ENCODE assay signal across 14 mouse cellular contexts in the genomic region with DNA sequence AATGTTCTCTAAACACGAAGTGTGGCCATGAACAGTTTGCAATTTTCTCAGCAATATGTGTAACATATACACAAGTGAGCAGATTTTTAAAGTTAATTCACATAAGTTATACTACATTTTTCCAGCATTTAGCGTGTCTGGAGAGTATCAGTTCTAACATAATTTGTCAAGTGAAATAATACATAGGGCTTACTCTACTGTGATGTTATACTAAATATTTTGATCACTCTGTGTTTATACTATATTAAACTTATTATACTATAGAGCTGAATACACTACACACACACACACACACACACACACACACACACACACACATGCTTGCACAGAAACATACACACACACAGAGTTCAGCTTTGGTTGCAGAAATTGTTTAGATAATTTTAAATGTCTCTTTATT.
"Had no signal": no experiment of that assay in that cellular context is flagged by ENCODE, and none has a peak within 500 bp of the region (broad histone marks: within the 10 kb centered on the region; RNA-seq: fewer than 3 reads in every experiment).

No protein-coding gene starts in this region.

- H3K4me3 ChIP-seq: liver, embryonic 12.5 days; megakaryocyte, embryonic 14.5 days; midbrain, embryonic 13.5 days; midbrain, embryonic 15.5 days; neural tube, embryonic 12.5 days had no signal

- H3K27ac ChIP-seq: liver, embryonic 12.5 days; liver, embryonic 14.5 days; midbrain, embryonic 13.5 days; midbrain, embryonic 15.5 days; neural tube, embryonic 12.5 days had no signal

- H3K27me3 ChIP-seq: liver, embryonic 12.5 days; megakaryocyte, embryonic 14.5 days; midbrain, embryonic 13.5 days; midbrain, embryonic 15.5 days; neural tube, embryonic 12.5 days had no signal

- H3K9ac ChIP-seq: liver, embryonic 12.5 days; liver, embryonic 14.5 days; midbrain, embryonic 13.5 days; midbrain, embryonic 15.5 days; neural tube, embryonic 12.5 days had no signal

- H3K9me3 ChIP-seq: liver, embryonic 12.5 days; megakaryocyte, embryonic 14.5 days; midbrain, embryonic 13.5 days; midbrain, embryonic 15.5 days; neural tube, embryonic 12.5 days had no signal

- H3K4me2 ChIP-seq: liver, embryonic 12.5 days; midbrain, embryonic 11.5 days; midbrain, embryonic 13.5 days; midbrain, embryonic 15.5 days; neural tube, embryonic 12.5 days had no signal

- ATAC-seq: liver, embryonic 12.5 days; midbrain, embryonic 13.5 days; midbrain, embryonic 15.5 days had no signal

- H3K36me3 ChIP-seq: liver, embryonic 12.5 days; midbrain, embryonic 13.5 days; midbrain, embryonic 15.5 days; neural tube, embryonic 12.5 days had no signal

- H3K4me1 ChIP-seq: liver, embryonic 12.5 days; megakaryocyte, embryonic 14.5 days; midbrain, embryonic 13.5 days; midbrain, embryonic 15.5 days; neural tube, embryonic 12.5 days had no signal

- DNase-seq: lung, adult 18-20 months; lung, postnatal 10 days; lung, postnatal 4 days; right cerebral cortex, postnatal 14 days; thymus, adult 2 months; thymus, postnatal 25 days; thymus, postnatal 4 days had no signal
